Mouse (Mus musculus) forebrain, embryonic 16.5 days (tissue): ENCODE data around the gene Tpst2. TPM values are rescaled to one million over a fixed set of nuclear protein-coding genes. Genes with fewer than 3 reads are reported as not detected.

ENCODE experiments used
- ATAC-seq: fragments of 200-750 bp; cut with Nextera tagmentation; 2 replicates; pipeline ENCODE4 v1.8.0; 2017; ENCODE audit warnings: mild to moderate bottlenecking, moderate library complexity
- H3K27ac ChIP-seq: fragments of 300-500 bp; sonication (generic); 2 replicates; pipeline ENCODE4 v1.5.1; 2014; ENCODE audit warnings: low read length, control low read depth
- H3K27me3 ChIP-seq: fragments of 300-500 bp; sonication (generic); replicated peaks from 2 replicates; pipeline ENCODE4 v1.6.1; 2014; ENCODE audit warnings: low read length; ENCODE audit not compliant: control insufficient read depth, insufficient read depth
- H3K36me3 ChIP-seq: fragments of 300-500 bp; sonication (generic); 2 replicates; pipeline ENCODE4 v1.6.1; 2014; ENCODE audit not compliant: control insufficient read depth, insufficient read depth
- H3K4me1 ChIP-seq: fragments of 300-500 bp; sonication (generic); replicated peaks from 2 replicates; pipeline ENCODE4 v1.6.1; 2014; ENCODE audit warnings: low read length; ENCODE audit not compliant: control insufficient read depth, insufficient read depth
- H3K4me2 ChIP-seq: fragments of 300-500 bp; sonication (generic); 2 replicates; pipeline ENCODE4 v1.6.1; 2014; ENCODE audit warnings: mild to moderate bottlenecking, low read length, control low read depth
- H3K4me3 ChIP-seq: fragments of 300-500 bp; sonication (generic); replicated peaks from 2 replicates; pipeline ENCODE4 v1.5.1; 2014; ENCODE audit warnings: mild to moderate bottlenecking, low read length, control low read depth
- H3K9ac ChIP-seq: fragments of 300-500 bp; sonication (generic); replicated peaks from 2 replicates; pipeline ENCODE4 v1.6.1; 2014; ENCODE audit warnings: low read depth, low read length, control low read depth
- H3K9me3 ChIP-seq: fragments of 300-500 bp; sonication (generic); 2 replicates; pipeline ENCODE4 v1.6.1; 2016; ENCODE audit warnings: low read length; ENCODE audit not compliant: control insufficient read depth
- WGBS: fragments of 180-500 bp; shearing (Covaris S2); extraction: QIAGEN DNeasy Blood & Tissue Kit; methylation state at CpG from one replicate; pipeline ENCODE4 v1.1.7; 2014; 5-methylcytosine and 5-hydroxymethylcytosine counted together
- polyA plus RNA-seq: library from polyadenylated mRNA; unstranded; fragments of >200 nt; fragmentation: Nextera tagmentation; extraction: Ambion mirVana; gene quantifications from 2 replicates; pipeline ENCODE4 v1.2.1, GENCODE M21; 2015

Gene Tpst2
- polyA plus RNA-seq, 1 experiment from 2014 or later: 30.2 TPM

GRCm38 (mm10) chr5:112289819-112290535 is 13.5 kb downstream of the Tpst2 start:
- Histone ChIP-seq H3K4me3 (no peak overlapping the region), H3K9me3 (no peaks in the 10 kb centered on the region), H3K27me3 (no peaks in the 10 kb centered on the region), H3K4me1 (peaks cover 6% of the 10 kb centered on the region; the same call in 1 of the 2 replicates), H3K27ac (no peak overlapping the region), H3K9ac (no peak overlapping the region), H3K36me3 (no peaks in the 10 kb centered on the region), H3K4me2 (no peak overlapping the region)
- ATAC-seq: no peak
- 87% methylated on average over 16 of the region's 16 CpGs for WGBS

- no peak for ATAC-seq
Measured at GRCm38 (mm10) chr5:112290536-112290880, 14.0 kb downstream of the Tpst2 start.

DNA sequence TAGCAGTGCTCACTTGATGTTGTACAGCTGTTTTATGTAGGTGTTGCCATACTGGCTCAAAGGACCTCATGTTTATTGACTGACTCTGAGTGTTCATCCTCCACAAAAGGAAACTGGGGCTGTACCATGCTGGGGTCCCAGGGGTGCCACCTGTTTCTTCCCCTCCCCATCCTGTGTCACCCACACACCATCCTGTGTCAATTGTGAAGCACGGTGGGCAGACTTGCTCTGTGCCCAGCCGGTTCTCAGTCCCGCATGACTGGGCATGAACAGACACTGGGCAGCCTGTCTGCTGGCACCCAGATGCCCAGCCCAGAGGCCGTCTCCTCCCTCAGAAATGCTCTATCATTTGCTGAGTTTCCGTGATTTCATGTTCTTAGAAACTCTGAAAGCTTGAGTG is 15.4 kb downstream of the Tpst2 start:
- H3K36me3 ChIP-seq: no peaks in the 10 kb centered on the region
- no peaks in the 10 kb centered on the region for H3K9me3 ChIP-seq
- WGBS: 73% methylated on average over 5 of the region's 5 CpGs
- H3K4me1 ChIP-seq: peaks cover 6% of the 10 kb centered on the region; the same call in 1 of the 2 replicates
- no peaks in the 10 kb centered on the region for H3K27me3 ChIP-seq
- no peak overlapping the region for H3K4me2 ChIP-seq
- no peak overlapping the region for H3K27ac ChIP-seq
- no peak overlapping the region for H3K9ac ChIP-seq
- no peak overlapping the region for H3K4me3 ChIP-seq
- ATAC-seq: no peak

More at GRCm38 (mm10) chr5:112290536-112290880, 14.0 kb downstream of the Tpst2 start:
- peaks cover 6% of the 10 kb centered on the region; the same call in 1 of the 2 replicates for H3K4me1 ChIP-seq
- no peaks in the 10 kb centered on the region for H3K27me3 ChIP-seq
- no peak overlapping the region for H3K4me2 ChIP-seq
- 89% methylated on average over 8 of the region's 8 CpGs for WGBS
- H3K9ac ChIP-seq: no peak overlapping the region
- no peak overlapping the region for H3K27ac ChIP-seq
- H3K4me3 ChIP-seq: no peak overlapping the region
- no peaks in the 10 kb centered on the region for H3K36me3 ChIP-seq
- no peaks in the 10 kb centered on the region for H3K9me3 ChIP-seq

- Histone ChIP-seq H3K9me3 (no peaks in the 10 kb centered on the region), H3K36me3 (no peaks in the 10 kb centered on the region), H3K27me3 (no peaks in the 10 kb centered on the region), H3K9ac (no peak overlapping the region), H3K4me1 (peaks cover 6% of the 10 kb centered on the region; the same call in 1 of the 2 replicates), H3K27ac (no peak overlapping the region), H3K4me3 (no peak overlapping the region), H3K4me2 (no peak overlapping the region)
- ATAC-seq: no peak
- 85% methylated on average over 17 of the region's 17 CpGs for WGBS
Measured at GRCm38 (mm10) chr5:112292343-112292980, 16.0 kb downstream of the Tpst2 start.

- H3K9me3 ChIP-seq: no peaks in the 10 kb centered on the region
- no peaks in the 10 kb centered on the region for H3K27me3 ChIP-seq
- no peak overlapping the region for H3K27ac ChIP-seq
- ATAC-seq: no peak
- H3K9ac ChIP-seq: no peak overlapping the region
- H3K4me3 ChIP-seq: no peak overlapping the region
- no peaks in the 10 kb centered on the region for H3K36me3 ChIP-seq
- no peak overlapping the region for H3K4me2 ChIP-seq
- H3K4me1 ChIP-seq: peaks cover 6% of the 10 kb centered on the region; the same call in 1 of the 2 replicates
- WGBS: 84% methylated on average over 2 of the region's 2 CpGs
Measured at GRCm38 (mm10) chr5:112293800-112294199, 17.3 kb downstream of the Tpst2 start.

DNA sequence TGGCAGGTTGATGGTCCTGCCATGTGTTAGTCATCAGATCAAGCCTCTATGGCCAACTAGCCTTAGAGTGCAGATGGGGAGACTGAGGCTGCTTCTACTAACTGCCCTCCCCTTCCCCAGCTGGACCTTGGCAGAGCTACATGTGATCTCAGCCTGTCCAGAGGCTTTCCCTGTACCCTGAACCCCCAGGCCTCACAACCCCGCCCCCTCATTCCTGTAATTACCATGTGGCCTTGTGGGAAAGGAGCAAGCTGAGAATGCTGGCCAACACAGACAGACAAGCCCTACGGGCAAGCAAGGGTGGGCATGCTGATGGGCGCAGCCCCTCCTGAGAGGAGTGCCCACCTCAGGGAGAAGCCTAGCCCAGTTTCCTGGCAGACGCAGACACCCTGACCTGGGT is 18.2 kb downstream of the Tpst2 start:
- no peak for ATAC-seq
- H3K9ac ChIP-seq: no peak overlapping the region
- no peaks in the 10 kb centered on the region for H3K9me3 ChIP-seq
- 0 out of 2 replicates have a peak, but pooled peaks cover 2% of the 10 kb centered on the region for H3K4me1 ChIP-seq
- H3K27ac ChIP-seq: no peak overlapping the region
- 60% methylated on average over 4 of the region's 4 CpGs for WGBS
- H3K27me3 ChIP-seq: no peaks in the 10 kb centered on the region
- H3K4me3 ChIP-seq: no peak overlapping the region
- H3K36me3 ChIP-seq: no peaks in the 10 kb centered on the region
- H3K4me2 ChIP-seq: no peak overlapping the region

DNA sequence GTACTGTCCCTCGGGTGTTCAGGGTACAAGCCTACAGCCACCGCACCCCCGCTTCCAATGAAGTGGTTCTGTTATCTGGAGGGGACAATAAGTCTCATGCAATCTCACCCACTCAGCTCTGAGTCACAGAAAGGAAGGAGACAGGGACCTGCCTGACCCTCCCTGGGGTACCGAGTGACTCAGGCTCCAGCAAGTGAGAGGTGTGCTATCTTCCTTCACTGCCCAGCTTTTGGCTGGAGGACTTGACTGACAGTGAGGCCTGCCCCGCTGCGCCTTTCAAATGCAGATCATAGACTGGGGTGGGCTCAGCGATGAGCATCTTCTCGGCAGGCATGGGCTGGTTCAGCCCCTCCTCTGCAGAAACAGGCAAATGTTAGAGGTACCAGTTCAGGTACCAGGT is 18.7 kb downstream of the Tpst2 start:
- 37% methylated on average over 8 of the region's 8 CpGs for WGBS
- no peaks in the 10 kb centered on the region for H3K4me1 ChIP-seq
- H3K9ac ChIP-seq: no peak overlapping the region

GRCm38 (mm10) chr5:112295564-112295963 is 19.1 kb downstream of the Tpst2 start:
- Histone ChIP-seq H3K9ac (no peak overlapping the region), H3K9me3 (no peaks in the 10 kb centered on the region), H3K27ac (no peak overlapping the region), H3K4me1 (no peaks in the 10 kb centered on the region), H3K36me3 (no peaks in the 10 kb centered on the region), H3K4me3 (no peak overlapping the region), H3K27me3 (no peaks in the 10 kb centered on the region), H3K4me2 (no peak overlapping the region)
- 60% methylated on average over 8 of the region's 8 CpGs for WGBS
- no peak for ATAC-seq

More for the DNA sequence above, 18.7 kb downstream of the Tpst2 start:
- Histone ChIP-seq H3K4me2 (no peak overlapping the region), H3K9me3 (no peaks in the 10 kb centered on the region), H3K36me3 (no peaks in the 10 kb centered on the region), H3K27me3 (no peaks in the 10 kb centered on the region), H3K27ac (no peak overlapping the region), H3K4me3 (no peak overlapping the region)
- no peak for ATAC-seq

DNA sequence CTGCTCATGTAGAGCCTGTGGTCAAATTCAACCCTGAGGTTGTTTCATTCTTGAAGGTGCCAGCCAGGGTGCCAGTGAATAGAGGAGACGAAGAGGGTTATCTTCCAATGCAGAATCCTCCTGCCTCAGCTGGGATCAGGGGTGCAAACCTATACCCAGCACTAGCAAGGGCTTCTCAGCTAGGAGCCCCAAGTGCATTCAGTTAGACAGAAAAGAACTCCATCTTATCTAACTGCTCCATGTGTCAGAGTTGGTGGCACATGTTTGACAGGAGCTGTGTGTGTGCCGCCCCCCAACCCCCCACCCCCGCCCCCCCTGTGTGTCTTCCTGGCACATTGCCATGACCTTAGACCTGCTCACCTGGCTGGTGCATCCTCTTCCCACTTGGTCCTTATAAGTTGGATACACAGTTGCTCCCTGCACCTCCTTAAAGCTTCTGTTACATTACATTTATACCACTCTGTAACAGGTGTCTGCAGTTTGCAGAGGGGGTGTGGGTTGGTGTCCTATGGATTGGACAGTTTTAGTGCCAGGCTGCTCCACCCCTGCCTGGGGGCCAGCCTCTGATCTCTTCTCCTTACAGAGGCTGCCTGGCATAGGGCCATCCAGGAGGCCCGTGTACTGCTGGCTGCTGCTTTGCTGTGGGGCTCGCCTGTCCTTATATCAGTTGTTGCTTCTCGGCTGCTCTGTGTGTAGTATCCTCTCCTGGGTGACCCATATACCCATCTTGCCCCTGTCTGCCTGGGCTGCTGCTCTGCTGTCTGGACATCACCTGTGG is 20.1 kb downstream of the Tpst2 start:
- H3K27ac ChIP-seq: no peak overlapping the region

More for the DNA sequence above, 20.1 kb downstream of the Tpst2 start:
- Histone ChIP-seq H3K36me3 (no peaks in the 10 kb centered on the region), H3K4me2 (no peak overlapping the region), H3K9me3 (no peaks in the 10 kb centered on the region), H3K9ac (no peak overlapping the region), H3K4me1 (no peaks in the 10 kb centered on the region), H3K4me3 (no peak overlapping the region), H3K27me3 (no peaks in the 10 kb centered on the region)
- WGBS: 58% methylated on average over 6 of the region's 6 CpGs
- ATAC-seq: no peak
